Mouse (Mus musculus): ENCODE data around the gene Wbp1l.

GRCm38 (mm10) chr19:46657339-46658020 lies 58.6 kb downstream of the Wbp1l start:
- no peak for TF ChIP-seq CTCF (IDR thresholded peaks at IDR 0.05; ENCODE audit: extremely low read depth, insufficient read depth, low read length)
- TF ChIP-seq POLR2A (IDR thresholded peaks at IDR 0.05; ENCODE audit: extremely low read depth, insufficient read depth, low read length) = no peak
